Mouse (Mus musculus) embryonic fibroblast, embryonic 13.5 days (primary cell): ENCODE measurements around the gene Rad1.

Source experiments
- CTCF ChIP-seq: IDR thresholded peaks from 2 replicates; pipeline ENCODE4 v1.5.1; 2011; ENCODE audit warnings: mild to moderate bottlenecking, control low read depth, low read length, moderate library complexity, borderline replicate concordance; ENCODE audit not compliant: insufficient read depth
- POLR2A ChIP-seq: IDR thresholded peaks from 2 replicates; pipeline ENCODE4 v1.6.1; 2011; ENCODE audit warnings: low read depth, mild to moderate bottlenecking, control low read depth, low read length, moderate library complexity

DNA sequence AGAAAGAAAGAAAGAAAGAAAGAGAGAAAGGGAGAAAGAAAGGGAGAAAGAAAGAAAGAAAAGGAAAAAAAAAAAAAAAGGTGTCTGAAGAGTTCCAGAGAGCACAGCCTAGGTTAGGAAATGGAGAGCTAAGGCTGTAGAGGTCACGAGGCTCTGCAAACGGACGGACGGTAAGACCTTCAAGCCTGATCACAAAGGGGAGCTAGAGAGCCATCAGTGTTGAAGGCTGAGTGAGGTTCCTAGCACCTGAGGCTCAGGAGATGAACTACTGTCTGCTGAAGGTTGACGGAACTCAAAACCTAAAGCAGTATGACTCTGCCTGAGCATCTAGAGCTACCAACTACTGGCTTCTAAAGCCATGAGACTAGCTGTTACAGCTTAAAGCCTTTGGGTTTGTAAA, 48.8 kb downstream of the Rad1 start:
- TF ChIP-seq CTCF (no peak), POLR2A (no peak)
